Comparison of ENCODE assay signal across 9 mouse cellular contexts in the genomic region with DNA sequence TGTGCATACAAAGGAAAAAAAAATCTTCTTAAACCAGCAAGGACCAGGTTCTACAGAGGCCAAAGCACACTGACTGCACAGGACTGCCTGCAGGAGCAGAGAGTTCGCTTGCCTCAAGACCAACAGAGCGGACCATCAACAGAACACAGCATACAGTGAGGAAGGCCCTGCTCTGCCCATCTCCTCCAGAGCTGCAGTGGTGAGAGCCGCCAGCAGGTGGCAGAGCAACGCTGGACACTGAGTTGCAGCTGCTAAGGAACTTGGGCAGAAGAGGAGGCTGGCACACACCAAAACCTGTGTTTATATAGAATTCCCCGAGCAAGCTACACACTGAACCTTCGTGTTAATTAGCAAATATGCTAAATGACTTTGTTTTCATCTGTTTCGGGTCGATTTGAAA. TPM values are rescaled to one million over a fixed set of nuclear protein-coding genes. Genes with fewer than 3 reads are reported as not detected.
DNase-seq lines count a peak whose midpoint lies in the region; ATAC-seq and TF ChIP-seq lines count a peak whose summit lies in the region.
"Had no signal": no experiment of that assay in that cellular context is flagged by ENCODE, and none has a peak within 500 bp of the region (broad histone marks: within the 10 kb centered on the region; RNA-seq: fewer than 3 reads in every experiment).

No protein-coding gene starts in this region.

- H3K9ac ChIP-seq in forebrain, embryonic 14.5 days (ENCODE audit: low read length): no peak overlapping the region
- no peak overlapping the region for H3K9ac ChIP-seq in lung, embryonic 15.5 days
- H3K9ac ChIP-seq: limb, embryonic 15.5 days had no signal

- no peak for TF ChIP-seq POLR2A in thymus, adult 2 months (IDR thresholded peaks at IDR 0.05; ENCODE audit: control insufficient read depth, extremely low read depth, insufficient read depth, low read length, poor library complexity)

- WGBS in forebrain, embryonic 14.5 days: 28% methylated on average over 8 of the region's 8 CpGs
- 33% methylated on average over 8 of the region's 8 CpGs for WGBS in hindbrain, embryonic 10.5 days
- WGBS in lung, embryonic 15.5 days: 19% methylated on average over 8 of the region's 8 CpGs
- WGBS in thymus, adult 2 months: 36% methylated on average over 8 of the region's 8 CpGs

- DNase-seq in G1E (ENCODE audit: low spot score): peak; percentile 36
- peak; percentile 82 for DNase-seq in forebrain, embryonic 14.5 days (ENCODE audit: low spot score)
- DNase-seq in hindbrain, embryonic 10.5 days (ENCODE audit: low spot score): peak; percentile 81
- DNase-seq in layer of hippocampus, adult 8-10 months (ENCODE audit: low spot score in 2 of 2): peak; percentile 63 to 89
- DNase-seq in ovary, postnatal 10 days (ENCODE audit: low spot score): peak; percentile 79
- peak; percentile 80 for DNase-seq in thymus, adult 2 months

- ATAC-seq in G1E (ENCODE audit: extremely low read depth, insufficient number of reproducible peaks, low FRiP score, poor library complexity, severe bottlenecking): peak; percentile 83
- peak; percentile 74 for ATAC-seq in cerebellum, adult (ENCODE audit: insufficient number of reproducible peaks, low FRiP score, low TSS enrichment)
- ATAC-seq in forebrain, embryonic 14.5 days: peak; percentile 81
- peak; percentile 68; the same call in 1 of the 2 replicates for ATAC-seq in lung, embryonic 15.5 days (ENCODE audit: borderline replicate concordance, extremely low read depth, low FRiP score, low TSS enrichment)

- H3K4me2 ChIP-seq in forebrain, embryonic 14.5 days (ENCODE audit: low read length): no peak overlapping the region
- H3K4me2 ChIP-seq in lung, embryonic 15.5 days: no peak overlapping the region
- H3K4me2 ChIP-seq: limb, embryonic 15.5 days had no signal

- TF ChIP-seq CTCF in G1E (IDR thresholded peaks at IDR 0.05; ENCODE audit: low read depth, low read length): peak; percentile 86
- peak; percentile 96 for TF ChIP-seq CTCF in thymus, adult 2 months (IDR thresholded peaks at IDR 0.05; ENCODE audit: borderline replicate concordance, control insufficient read depth, extremely low read depth, insufficient read depth, low read length, poor library complexity)

- peaks cover 80% of the 10 kb centered on the region for H3K36me3 ChIP-seq in G1E (replicated peaks)
- peaks cover 14% of the 10 kb centered on the region; the same call in 1 of the 2 replicates for H3K36me3 ChIP-seq in forebrain, embryonic 14.5 days (ENCODE audit: control insufficient read depth, insufficient read depth, low read length)
- H3K36me3 ChIP-seq in hindbrain, embryonic 10.5 days: peaks cover 61% of the 10 kb centered on the region
- peaks cover 56% of the 10 kb centered on the region for H3K36me3 ChIP-seq in lung, embryonic 15.5 days
- no peaks in the 10 kb centered on the region for H3K36me3 ChIP-seq in thymus, adult 2 months (ENCODE audit: control insufficient read depth, insufficient read depth, low read length)

- no peak overlapping the region for H3K4me3 ChIP-seq in G1E (ENCODE audit: low read depth, low read length)
- no peak overlapping the region for H3K4me3 ChIP-seq in forebrain, embryonic 14.5 days (ENCODE audit: low read depth, low read length)
- no peak overlapping the region for H3K4me3 ChIP-seq in hindbrain, embryonic 10.5 days
- no peak overlapping the region for H3K4me3 ChIP-seq in lung, embryonic 15.5 days
- no peak overlapping the region for H3K4me3 ChIP-seq in thymus, adult 2 months (ENCODE audit: control insufficient read depth, insufficient read depth, low read length)
- H3K4me3 ChIP-seq: limb, embryonic 15.5 days had no signal

- no peak overlapping the region for H3K27ac ChIP-seq in forebrain, embryonic 14.5 days (ENCODE audit: low read depth, low read length)
- no peak overlapping the region for H3K27ac ChIP-seq in hindbrain, embryonic 10.5 days
- no peak overlapping the region for H3K27ac ChIP-seq in lung, embryonic 15.5 days
- no peak overlapping the region for H3K27ac ChIP-seq in thymus, adult 2 months (ENCODE audit: control insufficient read depth, insufficient read depth, low read length)
- H3K27ac ChIP-seq: limb, embryonic 15.5 days had no signal

- H3K4me1 ChIP-seq in G1E (ENCODE audit: insufficient read depth, low read depth, low read length): no peaks in the 10 kb centered on the region
- H3K4me1 ChIP-seq in forebrain, embryonic 14.5 days (ENCODE audit: control insufficient read depth, insufficient read depth, low read length): no peaks in the 10 kb centered on the region
- no peaks in the 10 kb centered on the region for H3K4me1 ChIP-seq in hindbrain, embryonic 10.5 days (replicated peaks)
- H3K4me1 ChIP-seq in lung, embryonic 15.5 days: no peaks in the 10 kb centered on the region
- H3K4me1 ChIP-seq in thymus, adult 2 months (replicated peaks; ENCODE audit: control insufficient read depth, insufficient read depth, low read length): no peaks in the 10 kb centered on the region

- no peaks in the 10 kb centered on the region for H3K9me3 ChIP-seq in G1E (replicated peaks)
- H3K9me3 ChIP-seq in forebrain, embryonic 14.5 days (replicated peaks; ENCODE audit: control insufficient read depth, low read length): no peaks in the 10 kb centered on the region
- H3K9me3 ChIP-seq in hindbrain, embryonic 10.5 days: no peaks in the 10 kb centered on the region
- no peaks in the 10 kb centered on the region for H3K9me3 ChIP-seq in lung, embryonic 15.5 days
- H3K9me3 ChIP-seq: limb, embryonic 15.5 days had no signal

- H3K27me3 ChIP-seq in G1E (ENCODE audit: insufficient read depth, low read length): no peaks in the 10 kb centered on the region
- H3K27me3 ChIP-seq in forebrain, embryonic 14.5 days (replicated peaks; ENCODE audit: control insufficient read depth, insufficient read depth, low read length): no peaks in the 10 kb centered on the region
- H3K27me3 ChIP-seq in hindbrain, embryonic 10.5 days (ENCODE audit: insufficient read depth, poor library complexity, severe bottlenecking): no peaks in the 10 kb centered on the region
- H3K27me3 ChIP-seq in lung, embryonic 15.5 days: no peaks in the 10 kb centered on the region
- no peaks in the 10 kb centered on the region for H3K27me3 ChIP-seq in thymus, adult 2 months (ENCODE audit: control insufficient read depth, insufficient read depth, low read length)
- H3K27me3 ChIP-seq: limb, embryonic 15.5 days had no signal

RNA-seq across cellular contexts. Expression of a gene that starts 42.8 kb away (rescaled TPM):
- total RNA-seq in G1E (2014; fragmentation: Nextera tagmentation) (not detected in 2 replicates), G1E (2017) (0.22 TPM in 1 of 2 replicates, not detected in the other)
- polyA plus RNA-seq in G1E (2012): not detected in 2 replicates
- polyA plus RNA-seq in forebrain, embryonic 14.5 days (2014; fragmentation: Nextera tagmentation; extraction: Ambion mirVana): not detected in 2 replicates
- not detected in 2 replicates for polyA plus RNA-seq in hindbrain, embryonic 10.5 days (2016; fragmentation: Nextera tagmentation; extraction: Ambion mirVana)
- total RNA-seq in layer of hippocampus, adult 8-10 months (2022): 1 to 10 TPM; 2.3 to 4.4 (median 2.9) TPM
- polyA plus RNA-seq in lung, embryonic 15.5 days (2015; fragmentation: Nextera tagmentation; extraction: Ambion mirVana): not detected in 2 replicates
- polyA plus RNA-seq in thymus, adult 2 months (2012; rRNA removed): 0.40 and 0.79 TPM in 2 replicates
- polyA plus RNA-seq: limb, embryonic 15.5 days had no signal

RNA-seq across cellular contexts. Expression of a gene that starts 45.1 kb away (rescaled TPM):
- total RNA-seq in G1E (2014; fragmentation: Nextera tagmentation) (not detected in 2 replicates), G1E (2017) (0.33 TPM in 1 of 2 replicates, not detected in the other)
- polyA plus RNA-seq in G1E (2012): not detected in 2 replicates
- polyA plus RNA-seq in forebrain, embryonic 14.5 days (2014; fragmentation: Nextera tagmentation; extraction: Ambion mirVana): not detected in 2 replicates
- polyA plus RNA-seq in hindbrain, embryonic 10.5 days (2016; fragmentation: Nextera tagmentation; extraction: Ambion mirVana): 0.39 TPM in 1 of 2 replicates, not detected in the other
- not detected for total RNA-seq in layer of hippocampus, adult 8-10 months (2022)
- not detected in 2 replicates for polyA plus RNA-seq in lung, embryonic 15.5 days (2015; fragmentation: Nextera tagmentation; extraction: Ambion mirVana)
- not detected in 2 replicates for polyA plus RNA-seq in thymus, adult 2 months (2012; rRNA removed)
- polyA plus RNA-seq: limb, embryonic 15.5 days had no signal
